Mouse (Mus musculus): ENCODE measurements at regions not wholly inside any gene's neighbourhood (a gene's known extent, or its start where the extent isn't known, plus 50 kb on each side); places are given as distances from the start of the nearest gene placed in this dataset.
A peak's percentile ranks its signal among the peaks of the same experiment; 100 is the strongest.

- DNase-seq: peak in 1 of 2 experiments; percentile 10
These were observed 69.9 kb downstream of the Btbd35f17 start for GRCm38 (mm10) chrX:4440381-4440780.
